Mouse (Mus musculus): Measurements from ENCODE around the gene Slc38a3. TPM values are rescaled to one million over a fixed set of nuclear protein-coding genes. Genes with fewer than 3 reads are reported as not detected.

Slc38a3 gene
- total and polyA plus RNA-seq, 3 experiments: not detected

GRCm38 (mm10) chr9:107612945-107613569 is 56.3 kb downstream of the Slc38a3 start:
- H3K27ac ChIP-seq (ENCODE audit: control insufficient read depth, low read depth, low read length): peak overlapping the region; percentile 54

DNA sequence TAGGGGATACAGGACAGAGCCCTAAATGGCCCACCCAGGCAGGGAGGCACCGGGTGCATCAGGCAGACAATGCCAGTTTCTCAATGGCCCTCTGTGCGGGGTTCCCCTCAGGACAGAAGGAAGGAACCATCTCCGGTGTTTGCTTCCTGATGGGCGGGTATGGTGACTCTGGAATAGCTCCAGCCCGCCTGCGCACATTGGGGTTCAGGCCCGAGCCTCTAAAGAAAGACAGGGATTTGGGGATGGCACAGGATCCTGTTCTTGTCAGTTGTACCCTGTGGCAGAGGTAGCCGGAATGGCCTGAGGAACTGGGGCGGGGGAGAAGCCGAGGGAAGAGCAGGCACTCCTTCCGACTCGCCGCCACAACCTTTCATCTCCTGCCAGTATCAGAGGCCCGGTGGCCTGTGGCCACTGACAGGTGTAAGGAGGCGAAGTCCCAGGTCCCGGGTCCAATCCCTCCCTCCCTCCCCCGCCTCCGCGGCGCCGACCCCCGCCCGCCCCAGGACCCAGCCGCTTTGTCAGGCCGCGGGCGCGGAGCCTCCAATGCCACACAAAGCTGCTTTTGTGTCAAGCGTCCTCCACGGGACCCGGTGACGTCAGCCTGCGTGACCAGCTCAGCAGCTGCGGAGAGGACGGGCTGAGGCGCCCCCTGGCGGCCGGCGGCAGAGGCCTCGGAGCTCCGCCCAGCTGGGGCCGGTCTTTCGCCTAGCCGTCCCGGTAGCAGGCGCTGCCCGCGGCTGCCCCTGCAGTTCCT is 57.0 kb downstream of the Slc38a3 start:
- H3K79me2 ChIP-seq (ENCODE audit: control insufficient read depth, insufficient read depth, low read length, poor library complexity): peaks cover 2% of the 10 kb centered on the region; the same call in 1 of the 2 replicates
- H3K9me3 ChIP-seq (replicated peaks; ENCODE audit: insufficient read depth, low read length): no peaks in the 10 kb centered on the region
- peak overlapping the region; percentile 67 to 85 for H3K4me3 ChIP-seq (ENCODE audit: control insufficient read depth in 1 of 2, insufficient read depth in 1 of 2, low read depth in 2 of 2, low read length in 2 of 2)
- no peaks in the 10 kb centered on the region for H3K27me3 ChIP-seq (ENCODE audit: control insufficient read depth in 1 of 2, insufficient read depth in 2 of 2, low read length in 2 of 2)
- H3K9ac ChIP-seq (ENCODE audit: control insufficient read depth, low read depth, low read length, poor library complexity, severe bottlenecking): peak overlapping the region; percentile 84
- H3K27ac ChIP-seq (ENCODE audit: control insufficient read depth, low read depth, low read length): peak overlapping the region; percentile 54
- H3K36me3 ChIP-seq (ENCODE audit: control insufficient read depth in 1 of 2, insufficient read depth in 2 of 2, low read length in 2 of 2): peaks cover 0 to 11% of the 10 kb centered on the region in 2 experiments; a peak in 3 of 4 replicates
- DNase-seq (ENCODE audit: low read depth, low spot score): peak; percentile 95
- peaks cover 3 to 22% of the 10 kb centered on the region in 2 experiments; a peak in 3 of 4 replicates for H3K4me1 ChIP-seq (ENCODE audit: control insufficient read depth in 1 of 2, insufficient read depth in 2 of 2, low read length in 2 of 2)
- TF ChIP-seq CHD1 (IDR thresholded peaks at IDR 0.05; ENCODE audit: low read depth, low read length) (no peak), ZKSCAN1 (IDR thresholded peaks at IDR 0.05; ENCODE audit: low read depth, low read length) (no peak), EP300 (IDR thresholded peaks at IDR 0.05; ENCODE audit: low read depth in 1 of 2, low read length in 2 of 2) (0 out of 4 replicates have a peak, but pooled peaks of 1 of the 2 experiments have one; percentile 7), JUND (IDR thresholded peaks at IDR 0.05; ENCODE audit: low read depth, low read length) (no peak), KAT2A (conservative IDR thresholded peaks at IDR 0.05; ENCODE audit: low read depth, low read length) (no peak), MYB (IDR thresholded peaks at IDR 0.05; ENCODE audit: low read depth, low read length) (no peak), POLR2AphosphoS2 (IDR thresholded peaks at IDR 0.05; ENCODE audit: low read length) (no peak), CHD2 (IDR thresholded peaks at IDR 0.05; ENCODE audit: low read length) (no peak), ZMIZ1 (IDR thresholded peaks at IDR 0.05; ENCODE audit: low read depth, low read length) (peak; percentile 41; the same call in 1 of the 2 replicates), USF2 (IDR thresholded peaks at IDR 0.05; ENCODE audit: borderline replicate concordance in 1 of 2, insufficient read depth in 1 of 2, low read depth in 1 of 2, low read length in 2 of 2) (no peak), TAL1 (IDR thresholded peaks at IDR 0.05; ENCODE audit: low read length) (no peak), CTCF (IDR thresholded peaks at IDR 0.05 in 2 of 3, conservative IDR thresholded peaks at IDR 0.05 in 1 of 3; ENCODE audit: control insufficient read depth in 1 of 3, insufficient read depth in 1 of 3, low read depth in 2 of 3, low read length in 3 of 3, poor library complexity in 1 of 3, severe bottlenecking in 1 of 3) (peak; percentile 86 to 98 (median 96)), RCOR1 (IDR thresholded peaks at IDR 0.05; ENCODE audit: low read depth, low read length) (no peak), MEF2A (IDR thresholded peaks at IDR 0.05; ENCODE audit: extremely low read depth, insufficient replicate concordance, low read depth, low read length, poor library complexity, severe bottlenecking) (no peak), HCFC1 (IDR thresholded peaks at IDR 0.05; ENCODE audit: low read depth, low read length) (peak; percentile 72), TCF12 (IDR thresholded peaks at IDR 0.05; ENCODE audit: low read depth, low read length) (peak; percentile 54; the same call in 1 of the 2 replicates), USF1 (IDR thresholded peaks at IDR 0.05; ENCODE audit: low read depth, low read length) (peak; percentile 67), NELFE (IDR thresholded peaks at IDR 0.05; ENCODE audit: low read depth, low read length) (peak; percentile 49), POLR2A (IDR thresholded peaks at IDR 0.05; ENCODE audit: control insufficient read depth in 1 of 2, insufficient read depth in 1 of 2, low read depth in 1 of 2, low read length in 2 of 2, poor library complexity in 1 of 2) (peak; percentile 35 to 55; a peak in 1 of 4 replicates), MAZ (IDR thresholded peaks at IDR 0.05; ENCODE audit: low read depth, low read length) (peak; percentile 34; the same call in 1 of the 2 replicates), RAD21 (IDR thresholded peaks at IDR 0.05; ENCODE audit: low read depth, low read length) (peak; percentile 59), MAX (IDR thresholded peaks at IDR 0.05; ENCODE audit: low read length) (no peak), TBP (IDR thresholded peaks at IDR 0.05; ENCODE audit: low read depth, low read length) (peak; percentile 27; the same call in 1 of the 2 replicates), SMC3 (IDR thresholded peaks at IDR 0.05; ENCODE audit: low read depth, low read length) (peak; percentile 62), ZC3H11A (IDR thresholded peaks at IDR 0.05; ENCODE audit: low read depth, low read length) (0 out of 2 replicates have a peak, but pooled peaks have one; percentile 8), GABPA (IDR thresholded peaks at IDR 0.05; ENCODE audit: low read depth, low read length) (no peak)

More at GRCm38 (mm10) chr9:107612945-107613569, 56.3 kb downstream of the Slc38a3 start:
- peak; percentile 61 for DNase-seq (ENCODE audit: low read depth, low spot score)
- TF ChIP-seq CTCF (IDR thresholded peaks at IDR 0.05 in 2 of 3, conservative IDR thresholded peaks at IDR 0.05 in 1 of 3; ENCODE audit: control insufficient read depth in 1 of 3, insufficient read depth in 1 of 3, low read depth in 2 of 3, low read length in 3 of 3, poor library complexity in 1 of 3, severe bottlenecking in 1 of 3) (peak in 1 of 3 experiments; percentile 3; a peak in 1 of 6 replicates), POLR2AphosphoS2 (IDR thresholded peaks at IDR 0.05; ENCODE audit: low read length) (peak; percentile 55; the same call in 1 of the 2 replicates), MAX (IDR thresholded peaks at IDR 0.05; ENCODE audit: low read length) (no peak), POLR2A (IDR thresholded peaks at IDR 0.05; ENCODE audit: control insufficient read depth in 1 of 2, insufficient read depth in 1 of 2, low read depth in 1 of 2, low read length in 2 of 2, poor library complexity in 1 of 2) (peak in 1 of 2 experiments; percentile 16; a peak in 1 of 4 replicates)
- Histone ChIP-seq H3K36me3 (ENCODE audit: control insufficient read depth in 1 of 2, insufficient read depth in 2 of 2, low read length in 2 of 2) (peaks cover 0 to 7% of the 10 kb centered on the region in 2 experiments; a peak in 3 of 4 replicates), H3K9me3 (replicated peaks; ENCODE audit: insufficient read depth, low read length) (no peaks in the 10 kb centered on the region), H3K27me3 (ENCODE audit: control insufficient read depth in 1 of 2, insufficient read depth in 2 of 2, low read length in 2 of 2) (no peaks in the 10 kb centered on the region), H3K79me2 (ENCODE audit: control insufficient read depth, insufficient read depth, low read length, poor library complexity) (peaks cover 2% of the 10 kb centered on the region; the same call in 1 of the 2 replicates), H3K9ac (ENCODE audit: control insufficient read depth, low read depth, low read length, poor library complexity, severe bottlenecking) (peak overlapping the region; percentile 84), H3K4me3 (ENCODE audit: control insufficient read depth in 1 of 2, insufficient read depth in 1 of 2, low read depth in 2 of 2, low read length in 2 of 2) (peak overlapping the region; percentile 52 to 67), H3K4me1 (ENCODE audit: control insufficient read depth in 1 of 2, insufficient read depth in 2 of 2, low read length in 2 of 2) (peaks cover 3 to 15% of the 10 kb centered on the region in 2 experiments; a peak in 3 of 4 replicates)

Data from MEL (cell line).